Mouse (Mus musculus) small intestine, adult 2 months (tissue): ENCODE measurements at regions not wholly inside any gene's neighbourhood (a gene's known extent, or its start where the extent isn't known, plus 50 kb on each side); places are given as distances from the start of the nearest gene placed in this dataset.

Source experiments
- CTCF ChIP-seq: fragments of 200-500 bp; IDR thresholded peaks from 2 replicates; pipeline ENCODE4 v1.5.1; 2012; ENCODE audit warnings: low read depth, mild to moderate bottlenecking, control low read depth, inconsistent platforms, low read length, moderate library complexity, mixed read lengths; ENCODE audit not compliant: insufficient replicate concordance, insufficient read length; ENCODE audit errors: extremely low read depth
- POLR2A ChIP-seq: fragments of 200-500 bp; IDR thresholded peaks from 2 replicates; pipeline ENCODE4 v1.6.1; 2012; ENCODE audit warnings: low read depth, mild to moderate bottlenecking, control low read depth, inconsistent platforms, low read length, moderate library complexity

GRCm38 (mm10) chr6:49558508-49558907 lies 163.1 kb downstream of the Stk31 start:
- TF ChIP-seq CTCF (no peak), POLR2A (no peak)
